Mouse (Mus musculus): ENCODE data around the gene Trim72. TPM values are rescaled to one million over a fixed set of nuclear protein-coding genes. Genes with fewer than 3 reads are reported as not detected.
"Not testable (repeated sequence)": the region's sequence is repeated elsewhere in the genome, so short reads cannot be mapped to it uniquely, and the experiment has no call there.

Gene Trim72
- total RNA-seq, 2 experiments from 2014 or later = 1.0 to 1.1 TPM

DNA sequence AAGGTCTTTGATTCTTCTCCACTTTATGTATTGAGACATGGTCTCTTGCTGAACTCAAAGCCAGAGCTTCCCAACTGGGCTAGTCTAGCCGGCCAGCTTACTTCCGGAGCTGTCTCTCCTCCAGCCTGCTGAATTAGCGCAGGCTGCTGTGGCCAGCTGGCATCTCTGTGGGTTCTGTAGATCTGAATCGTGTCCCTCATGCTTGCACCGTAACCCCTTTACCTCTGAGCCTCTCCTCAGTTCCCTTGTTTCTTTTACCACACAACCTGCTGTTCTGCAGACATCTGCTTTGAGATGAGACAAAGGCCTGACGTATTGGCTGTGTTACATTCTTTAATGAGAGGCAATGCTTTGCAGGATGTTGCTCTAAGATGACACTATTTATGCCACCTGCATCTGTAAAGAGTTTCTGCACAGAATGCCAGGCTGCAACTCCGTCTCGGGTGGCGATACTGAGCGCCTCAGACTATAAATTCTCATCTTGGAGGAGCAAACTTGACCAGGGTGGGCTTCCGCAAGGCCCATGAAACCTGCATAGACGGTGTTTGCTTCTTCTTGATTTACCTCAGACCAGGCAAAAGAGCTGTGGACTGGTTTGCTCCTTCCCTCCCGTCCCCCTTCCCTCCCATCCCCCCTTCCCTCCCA, 8.5 kb downstream of the Trim72 start:
- Histone ChIP-seq H3K4me3 (no peak overlapping the region), H3K27ac (no peak overlapping the region; the same call in 1 of the 2 replicates)
- TF ChIP-seq CTCF (IDR thresholded peaks at IDR 0.05) = no peak
- DNase-seq (ENCODE audit: extremely low spot score in 1 of 2, low spot score in 2 of 2) = no peak
- intact Hi-C loops (cut with DNase I) = no loop called here

DNA sequence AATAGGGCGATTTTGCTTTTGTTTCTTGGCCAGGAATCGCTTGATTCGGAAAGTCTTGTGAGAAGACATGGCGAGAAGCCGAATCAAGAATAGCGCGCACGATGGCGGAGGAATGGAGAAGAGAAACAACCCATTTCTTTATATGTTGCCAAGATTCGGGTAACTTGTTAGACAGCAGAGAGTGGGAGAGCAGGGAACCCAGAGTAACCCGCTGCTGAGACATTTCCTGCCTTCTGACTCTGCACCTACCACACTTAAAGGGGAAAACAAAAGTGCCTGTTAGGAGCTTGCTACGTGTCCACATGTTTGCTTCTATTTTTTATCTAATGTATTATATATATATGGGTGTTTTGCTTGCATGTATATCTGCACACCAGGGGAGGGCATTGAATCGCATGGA, 9.4 kb downstream of the Trim72 start:
- DNase-seq (ENCODE audit: extremely low spot score in 1 of 2, low spot score in 2 of 2) = no peak
- intact Hi-C loops (cut with DNase I) = no loop called here
- H3K4me3 ChIP-seq = no peak overlapping the region
- TF ChIP-seq CTCF (IDR thresholded peaks at IDR 0.05) = no peak
- H3K27ac ChIP-seq = no peak overlapping the region

- H3K4me3 ChIP-seq; H3K27ac ChIP-seq; DNase-seq (ENCODE audit: extremely low spot score in 1 of 2, low spot score in 2 of 2); intact Hi-C loops (cut with DNase I): not testable (repeated sequence)
These were observed 12.4 kb downstream of the Trim72 start for GRCm38 (mm10) chr7:128016134-128016533.

DNA sequence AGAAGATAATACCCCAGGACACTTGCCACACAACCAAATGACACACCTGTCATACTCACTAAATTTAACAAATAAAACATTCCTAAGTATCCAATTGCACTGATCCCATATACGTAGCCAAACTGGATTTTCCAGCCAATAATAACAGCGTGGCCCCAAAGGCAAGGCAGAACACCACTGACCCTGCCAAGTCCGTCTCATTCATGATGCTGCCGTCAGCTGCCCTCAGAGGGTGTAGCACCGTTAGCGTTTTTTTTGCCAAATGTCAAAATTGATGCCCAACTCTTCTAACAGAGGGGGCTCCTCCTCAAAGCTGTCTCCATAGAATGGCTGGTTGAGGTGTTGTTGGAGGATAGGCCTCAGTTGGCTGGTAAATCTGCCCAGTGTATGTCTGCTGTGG, 12.9 kb downstream of the Trim72 start:
- DNase-seq (ENCODE audit: extremely low spot score in 1 of 2, low spot score in 2 of 2) = no peak
- no peak overlapping the region for H3K4me3 ChIP-seq
- intact Hi-C loops (cut with DNase I) = no loop called here
- H3K27ac ChIP-seq = no peak overlapping the region
- no peak for TF ChIP-seq CTCF (IDR thresholded peaks at IDR 0.05)

DNA sequence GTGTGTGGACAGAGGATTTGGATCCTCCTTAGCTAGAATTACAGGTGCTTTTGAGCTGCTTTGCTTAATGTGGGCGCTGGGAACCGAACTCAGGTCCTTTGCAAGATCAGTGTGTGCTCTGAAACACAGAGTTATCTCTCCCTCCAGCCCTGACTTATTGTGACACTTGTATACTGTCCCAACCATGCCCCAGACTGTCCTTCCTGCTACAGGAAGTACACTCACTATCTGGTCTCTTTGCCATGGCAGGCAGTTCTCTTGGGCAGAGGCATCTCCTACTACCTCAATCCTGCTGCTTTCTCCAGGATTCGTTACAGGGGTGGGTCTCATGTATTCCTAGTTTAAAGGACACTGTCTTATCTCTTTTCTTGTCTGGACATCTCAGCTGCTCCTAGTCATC, 14.5 kb downstream of the Trim72 start:
- TF ChIP-seq CTCF (IDR thresholded peaks at IDR 0.05) = no peak
- intact Hi-C loops (cut with DNase I) = no loop called here
- no peak for DNase-seq (ENCODE audit: extremely low spot score in 1 of 2, low spot score in 2 of 2)
- H3K4me3 ChIP-seq = no peak overlapping the region
- H3K27ac ChIP-seq = no peak overlapping the region

- intact Hi-C loops (cut with DNase I) = no loop called here
- no peak for DNase-seq (ENCODE audit: extremely low spot score in 1 of 2, low spot score in 2 of 2)
- H3K27ac ChIP-seq = no peak overlapping the region
- TF ChIP-seq CTCF (IDR thresholded peaks at IDR 0.05) = no peak
- no peak overlapping the region for H3K4me3 ChIP-seq
These were observed 15.4 kb downstream of the Trim72 start for GRCm38 (mm10) chr7:128019187-128019586.

DNA sequence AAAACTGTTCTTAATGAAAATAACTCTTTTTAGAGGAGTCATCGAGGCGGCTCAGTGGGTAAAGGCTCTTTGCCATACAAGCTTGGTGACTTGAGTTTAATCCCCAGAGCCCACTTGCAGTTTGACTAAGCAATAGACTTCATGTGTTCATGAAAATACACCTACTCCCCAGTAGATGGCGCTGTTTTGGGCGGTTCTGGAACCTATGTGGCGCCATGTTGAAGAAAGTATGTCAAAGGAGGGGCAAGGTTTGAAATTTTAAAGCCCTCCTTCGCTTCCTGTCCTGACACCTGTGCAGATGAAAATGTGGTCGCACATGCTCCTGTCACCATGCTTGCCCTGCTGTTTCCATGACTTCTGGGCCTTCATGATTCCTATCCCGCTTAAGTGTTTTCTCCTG, 19.2 kb downstream of the Trim72 start:
- intact Hi-C loops (cut with DNase I) = no loop called here
- peak; percentile 30 for TF ChIP-seq CTCF (IDR thresholded peaks at IDR 0.05)
- DNase-seq (ENCODE audit: extremely low spot score in 1 of 2, low spot score in 2 of 2) = no peak
- H3K4me3 ChIP-seq = no peak overlapping the region
- H3K27ac ChIP-seq = no peak overlapping the region

DNA sequence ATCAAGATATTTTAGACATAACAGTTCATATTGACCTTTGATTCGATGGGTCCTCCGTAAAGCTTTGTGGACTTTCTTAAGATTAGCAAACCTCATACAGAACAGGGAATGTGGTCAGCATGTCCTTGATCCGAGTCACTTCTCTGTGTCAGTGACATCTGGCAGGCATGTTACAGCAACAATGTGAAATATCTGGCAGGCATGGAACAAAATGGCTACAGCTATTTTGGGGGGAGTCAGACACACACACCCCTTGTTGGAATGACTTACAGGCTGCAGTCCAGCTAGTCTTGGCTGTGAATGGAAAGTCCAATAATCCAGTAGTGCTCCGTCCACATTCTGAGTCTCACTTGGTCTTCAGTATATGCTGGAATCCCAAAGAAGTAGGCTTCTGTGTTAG, 19.8 kb downstream of the Trim72 start:
- intact Hi-C loops (cut with DNase I) = no loop called here
- no peak for DNase-seq (ENCODE audit: extremely low spot score in 1 of 2, low spot score in 2 of 2)
- Histone ChIP-seq H3K4me3 (no peak overlapping the region), H3K27ac (no peak overlapping the region)
- no peak for TF ChIP-seq CTCF (IDR thresholded peaks at IDR 0.05)

DNA sequence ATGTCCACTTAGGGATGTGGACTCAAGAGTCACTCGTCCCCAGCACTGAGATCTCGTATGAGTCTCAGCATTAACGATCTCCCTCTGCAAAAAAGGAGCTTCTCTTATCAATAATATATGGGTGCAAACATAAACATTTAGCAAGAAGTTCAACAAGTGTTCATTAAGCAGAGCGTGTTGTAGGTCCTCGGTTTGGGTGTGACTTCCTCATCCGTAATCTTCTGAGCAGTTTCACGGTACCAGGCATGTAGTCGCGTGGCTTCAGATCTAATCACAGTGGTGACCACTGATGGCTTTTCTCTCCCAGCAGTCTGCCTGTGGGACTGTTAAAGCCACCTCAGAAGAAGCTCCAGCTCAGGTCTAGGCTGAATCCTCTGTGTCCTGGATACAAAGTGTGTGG, 20.6 kb downstream of the Trim72 start:
- Histone ChIP-seq H3K27ac (no peak overlapping the region), H3K4me3 (no peak overlapping the region)
- TF ChIP-seq CTCF (IDR thresholded peaks at IDR 0.05) = no peak
- no peak for DNase-seq (ENCODE audit: extremely low spot score in 1 of 2, low spot score in 2 of 2)
- intact Hi-C loops (cut with DNase I) = no loop called here

- intact Hi-C loops (cut with DNase I) = no loop called here
- Histone ChIP-seq H3K4me3 (no peak overlapping the region), H3K27ac (no peak overlapping the region)
- DNase-seq (ENCODE audit: extremely low spot score in 1 of 2, low spot score in 2 of 2) = no peak
- TF ChIP-seq CTCF (IDR thresholded peaks at IDR 0.05) = no peak
These were observed 21.2 kb downstream of the Trim72 start for GRCm38 (mm10) chr7:128024932-128025331.

DNA sequence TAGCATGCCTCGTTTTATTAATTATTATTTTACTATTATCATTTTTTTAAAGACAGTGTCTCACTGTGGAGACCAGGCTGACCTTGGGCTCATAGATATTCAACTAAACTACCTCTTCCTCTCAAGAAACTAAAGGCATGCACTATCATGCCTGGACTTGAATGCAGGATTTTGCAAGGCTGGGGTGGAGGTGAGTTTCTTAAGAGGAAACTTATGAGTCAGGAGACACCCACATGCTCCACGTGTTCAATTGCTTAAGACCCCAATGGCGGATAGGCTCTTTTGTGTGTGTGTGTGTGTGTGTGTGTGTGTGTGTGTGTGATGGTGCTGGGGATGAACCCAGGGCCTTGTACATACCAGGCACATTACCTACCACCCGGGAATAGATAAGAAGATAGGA, 21.6 kb downstream of the Trim72 start:
- TF ChIP-seq CTCF (IDR thresholded peaks at IDR 0.05) = no peak
- no peak for DNase-seq (ENCODE audit: extremely low spot score in 1 of 2, low spot score in 2 of 2)
- intact Hi-C loops (cut with DNase I) = no loop called here
- H3K4me3 ChIP-seq = no peak overlapping the region
- no peak overlapping the region for H3K27ac ChIP-seq

GRCm38 (mm10) chr7:128031403-128031976, 27.7 kb downstream of the Trim72 start:
- DNase-seq (ENCODE audit: extremely low spot score in 1 of 2, low spot score in 2 of 2) = no peak
- no peak for TF ChIP-seq CTCF (IDR thresholded peaks at IDR 0.05)
- Histone ChIP-seq H3K4me3 (no peak overlapping the region), H3K27ac (no peak overlapping the region)
- intact Hi-C loops (cut with DNase I) = no loop called here

DNA sequence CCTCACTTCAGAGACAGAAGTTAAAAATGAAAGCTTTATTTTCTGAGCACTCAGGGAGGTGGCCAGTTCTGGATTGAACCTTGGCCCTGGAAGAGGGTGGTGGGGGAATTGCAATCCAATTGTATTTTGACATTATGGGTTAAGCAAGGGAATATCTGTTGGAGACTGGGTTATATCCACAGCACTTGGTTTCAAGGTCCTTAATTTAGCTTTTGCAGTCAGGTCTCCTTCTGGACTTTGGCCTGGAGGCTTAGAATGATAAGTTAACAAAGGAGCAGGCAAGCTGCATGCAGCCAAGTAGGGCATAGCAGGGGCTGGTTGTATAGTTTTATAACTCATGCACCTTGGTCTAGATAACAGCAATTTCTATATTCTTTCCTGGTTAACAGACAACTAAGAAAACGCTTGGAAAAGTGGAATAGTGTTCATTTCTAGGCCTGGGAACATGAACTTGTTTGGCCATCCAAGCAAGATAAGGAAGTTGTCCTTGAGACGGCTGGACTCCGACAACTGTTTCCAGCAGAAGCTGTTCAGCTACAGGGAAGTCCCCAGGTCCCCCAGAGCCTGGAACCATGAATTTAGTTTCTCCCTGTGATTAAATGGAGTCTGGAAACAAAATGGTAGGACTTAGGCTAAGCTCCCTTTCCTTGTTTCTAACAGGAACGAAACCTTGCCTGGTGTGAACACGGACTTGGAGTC, 28.7 kb downstream of the Trim72 start:
- intact Hi-C loops (cut with DNase I) = no loop called here
- Histone ChIP-seq H3K4me3 (no peak overlapping the region), H3K27ac (no peak overlapping the region)
- TF ChIP-seq CTCF (IDR thresholded peaks at IDR 0.05) = no peak
- no peak for DNase-seq (ENCODE audit: extremely low spot score in 1 of 2, low spot score in 2 of 2)

All from left cerebral cortex, adult 2 months (tissue).